Mouse (Mus musculus) kidney, adult 2 months (tissue): ENCODE results near the gene Dnhd1. TPM values are rescaled to one million over a fixed set of nuclear protein-coding genes. Genes with fewer than 3 reads are reported as not detected.

Source experiments
- DNase-seq: peaks from one replicate; pipeline ENCODE4 v3.0.0; 2021
- H3K27ac ChIP-seq: fragments of 200-500 bp; 2 replicates; pipeline ENCODE4 v1.5.1; 2012; ENCODE audit warnings: low read depth, low read length, control low read depth, inconsistent platforms; ENCODE audit not compliant: insufficient read depth
- H3K27me3 ChIP-seq: fragments of 200-500 bp; replicated peaks from 2 replicates; pipeline ENCODE4 v1.6.1; 2012; ENCODE audit warnings: mild to moderate bottlenecking, moderate library complexity, low read length, inconsistent platforms; ENCODE audit not compliant: control insufficient read depth, insufficient read depth
- H3K36me3 ChIP-seq: fragments of 200-500 bp; 2 replicates; pipeline ENCODE4 v1.6.1; 2012; ENCODE audit warnings: mild to moderate bottlenecking, moderate library complexity, low read length, inconsistent platforms; ENCODE audit not compliant: control insufficient read depth, insufficient read depth
- H3K4me1 ChIP-seq: fragments of 200-500 bp; 2 replicates; pipeline ENCODE4 v1.6.1; 2011; ENCODE audit warnings: low read length; ENCODE audit not compliant: control insufficient read depth, insufficient read depth
- H3K4me3 ChIP-seq: fragments of 200-500 bp; 2 replicates; pipeline ENCODE4 v1.5.1; 2011; ENCODE audit warnings: mild to moderate bottlenecking, low read depth, low read length, control low read depth; ENCODE audit not compliant: insufficient read depth
- CTCF ChIP-seq: fragments of 200-500 bp; conservative IDR thresholded peaks from 2 replicates; pipeline ENCODE4 v1.5.1; 2011; ENCODE audit warnings: low read depth, mild to moderate bottlenecking, control low read depth, low read length, moderate library complexity, mixed read lengths; ENCODE audit not compliant: insufficient read depth, insufficient read length
- POLR2A ChIP-seq: fragments of 200-500 bp; IDR thresholded peaks from one replicate; pipeline ENCODE4 v1.6.1; 2011; ENCODE audit warnings: low read depth, low read length, control low read depth
- WGBS: fragments of 180-500 bp; shearing (Covaris S2); methylation state at CpG from one replicate; pipeline ENCODE4 v1.1.7; 2018; 5-methylcytosine and 5-hydroxymethylcytosine counted together
- polyA plus RNA-seq: library from polyadenylated mRNA; depleted of rRNA; stranded (reverse); fragments of >200 nt; gene quantifications from 2 replicates; pipeline ENCODE4 v1.2.3, GENCODE M21; 2012; rRNA removed

The Dnhd1 gene
- polyA plus RNA-seq, 1 experiment = 2.8 TPM

GRCm38 (mm10) chr7:105764331-105764730 is 113.7 kb downstream of the Dnhd1 start:
- no peak for DNase-seq
- Histone ChIP-seq H3K27ac (no peak overlapping the region), H3K36me3 (no peaks in the 10 kb centered on the region; the same call in 1 of the 2 replicates), H3K4me1 (no peaks in the 10 kb centered on the region), H3K27me3 (no peaks in the 10 kb centered on the region), H3K4me3 (no peak overlapping the region)
- 94% methylated on average over 11 of the region's 11 CpGs for WGBS
- no peak for TF ChIP-seq CTCF
- TF ChIP-seq POLR2A = no peak

GRCm38 (mm10) chr7:105767729-105768165 is 117.1 kb downstream of the Dnhd1 start:
- Histone ChIP-seq H3K36me3 (no peaks in the 10 kb centered on the region; the same call in 1 of the 2 replicates), H3K27me3 (no peaks in the 10 kb centered on the region), H3K27ac (peak overlapping the region; percentile 53), H3K4me3 (no peak overlapping the region), H3K4me1 (no peaks in the 10 kb centered on the region)
- no peak for TF ChIP-seq POLR2A
- TF ChIP-seq CTCF = no peak
- peak; percentile 68 for DNase-seq
- 36% methylated on average over 6 of the region's 6 CpGs for WGBS

GRCm38 (mm10) chr7:105769959-105770358 is 119.3 kb downstream of the Dnhd1 start:
- Histone ChIP-seq H3K4me3 (no peak overlapping the region), H3K27ac (no peak overlapping the region), H3K36me3 (no peaks in the 10 kb centered on the region), H3K27me3 (no peaks in the 10 kb centered on the region), H3K4me1 (no peaks in the 10 kb centered on the region)
- TF ChIP-seq POLR2A = no peak
- no peak for TF ChIP-seq CTCF
- peak; percentile 43 for DNase-seq
- WGBS = 69% methylated on average over 3 of the region's 3 CpGs

Other genes starting within 250 kb of the Dnhd1 start
- 0.16 and 0.18 TPM in 2 replicates for gene Cnga4, start 246.3 kb upstream of the Dnhd1 start, polyA plus RNA-seq
- 0.14 and 0.22 TPM in 2 replicates for gene Cckbr, start 225.1 kb upstream of the Dnhd1 start, polyA plus RNA-seq
- 21.4 and 27.9 TPM in 2 replicates for gene Cavin3, start 168.5 kb upstream of the Dnhd1 start, polyA plus RNA-seq
- 109 and 144 TPM in 2 replicates for gene Smpd1, start 96.5 kb upstream of the Dnhd1 start, polyA plus RNA-seq
- 35.4 and 46.2 TPM in 2 replicates for gene Apbb1, start 69.2 kb upstream of the Dnhd1 start, polyA plus RNA-seq
- gene Hpx, start 50.7 kb upstream of the Dnhd1 start, polyA plus RNA-seq = 0.34 and 0.61 TPM in 2 replicates
- gene Trim3, start 17.3 kb upstream of the Dnhd1 start, polyA plus RNA-seq = 43.9 and 62.0 TPM in 2 replicates
- gene Timm10b, start 10.8 kb upstream of the Dnhd1 start, polyA plus RNA-seq = 108 and 115 TPM in 2 replicates
- 65.6 and 67.0 TPM in 2 replicates for gene Arfip2, start 10.4 kb upstream of the Dnhd1 start, polyA plus RNA-seq
- gene Gm45799, start 10.3 kb upstream of the Dnhd1 start, polyA plus RNA-seq = 216 and 222 TPM in 2 replicates
- 128 and 137 TPM in 2 replicates for gene Ilk, start 85.8 kb downstream of the Dnhd1 start, polyA plus RNA-seq
- 7.5 TPM in 2 replicates for gene Rrp8, start 86.6 kb downstream of the Dnhd1 start, polyA plus RNA-seq
- 423 and 437 TPM in 2 replicates for gene Taf10, start 93.5 kb downstream of the Dnhd1 start, polyA plus RNA-seq
- 251 and 309 TPM in 2 replicates for gene Tpp1, start 101.4 kb downstream of the Dnhd1 start, polyA plus RNA-seq
- 5.9 and 7.1 TPM in 2 replicates for gene Dchs1, start 136.8 kb downstream of the Dnhd1 start, polyA plus RNA-seq
- gene Mrpl17, start 160.3 kb downstream of the Dnhd1 start, polyA plus RNA-seq = 271 and 278 TPM in 2 replicates